In the genomic region with DNA sequence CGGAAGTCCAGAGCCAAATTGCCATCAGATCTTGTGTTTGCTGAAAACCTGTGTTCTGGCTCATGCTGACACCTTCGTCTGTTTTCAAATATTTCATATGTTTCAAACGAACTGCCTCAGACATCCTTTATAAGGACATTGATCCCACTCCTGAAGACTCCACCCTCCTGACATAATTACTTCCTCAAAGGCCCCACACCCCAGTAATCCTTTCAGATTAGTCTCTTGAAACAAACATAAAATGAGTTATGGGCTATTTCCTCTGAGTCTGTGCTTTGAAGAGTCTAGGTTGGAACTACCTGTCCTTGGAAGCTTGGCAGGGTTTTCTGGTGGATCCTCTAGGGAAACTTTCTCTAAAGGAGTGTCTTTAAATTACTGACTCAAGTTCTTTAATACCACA, we compare ENCODE assay signal across 27 mouse cellular contexts. TPM values are rescaled to one million over a fixed set of nuclear protein-coding genes. Genes with fewer than 3 reads are reported as not detected.
"Had no signal": no experiment of that assay in that cellular context is flagged by ENCODE, and none has a peak within 500 bp of the region (broad histone marks: within the 10 kb centered on the region; RNA-seq: fewer than 3 reads in every experiment).

No protein-coding gene starts in this region.

- DNase-seq: gastrocnemius, adult 2 months; gastrocnemius, postnatal 10 days; gastrocnemius, postnatal 25 days; heart, adult 11 months; heart, adult 2 months; heart, postnatal 14 days; heart, postnatal 36 days; kidney, adult 18-20 months; kidney, adult 8-10 months; kidney, postnatal 10 days; kidney, postnatal 25 days; kidney, postnatal 4 days; layer of hippocampus, adult 9-11 months; layer of hippocampus, postnatal 36 days; liver; liver, embryonic 13.5 days had no signal

- H3K4me3 ChIP-seq: gastrocnemius, adult 2 months; heart, adult 2 months; heart, embryonic 13.5 days; heart, embryonic 15.5 days; hindbrain, embryonic 13.5 days; hindbrain, embryonic 15.5 days; limb, embryonic 10.5 days; limb, embryonic 12.5 days; liver, embryonic 13.5 days; liver, embryonic 15.5 days had no signal

- ATAC-seq: hindbrain, postnatal 0 days had no signal

- H3K27me3 ChIP-seq: heart, embryonic 13.5 days; heart, embryonic 15.5 days; hindbrain, embryonic 13.5 days; hindbrain, embryonic 15.5 days; limb, embryonic 12.5 days; liver, embryonic 13.5 days; liver, embryonic 15.5 days had no signal

- H3K9me3 ChIP-seq: heart, embryonic 13.5 days; heart, embryonic 15.5 days; hindbrain, embryonic 13.5 days; hindbrain, embryonic 15.5 days; limb, embryonic 10.5 days; limb, embryonic 12.5 days; liver, embryonic 13.5 days; liver, embryonic 15.5 days had no signal

- H3K4me1 ChIP-seq: heart, embryonic 15.5 days; hindbrain, embryonic 13.5 days; hindbrain, embryonic 15.5 days; limb, embryonic 10.5 days; limb, embryonic 12.5 days; liver, embryonic 13.5 days; liver, embryonic 15.5 days had no signal

- H3K9ac ChIP-seq: heart, embryonic 13.5 days; heart, embryonic 15.5 days; hindbrain, embryonic 13.5 days; hindbrain, embryonic 15.5 days; limb, embryonic 12.5 days; liver, embryonic 13.5 days; liver, embryonic 15.5 days had no signal

- H3K4me2 ChIP-seq: heart, embryonic 11.5 days; heart, embryonic 13.5 days; heart, embryonic 15.5 days; hindbrain, embryonic 13.5 days; hindbrain, embryonic 15.5 days; limb, embryonic 12.5 days; liver, embryonic 11.5 days; liver, embryonic 13.5 days; liver, embryonic 15.5 days had no signal

- H3K36me3 ChIP-seq: heart, embryonic 13.5 days; heart, embryonic 15.5 days; hindbrain, embryonic 13.5 days; hindbrain, embryonic 15.5 days; limb, embryonic 10.5 days; limb, embryonic 12.5 days; liver, embryonic 13.5 days; liver, embryonic 15.5 days had no signal

- H3K27ac ChIP-seq: gastrocnemius, adult 2 months; heart, adult 2 months; heart, embryonic 13.5 days; heart, embryonic 15.5 days; hindbrain, embryonic 13.5 days; hindbrain, embryonic 15.5 days; hindbrain, postnatal 0 days; limb, embryonic 10.5 days; limb, embryonic 12.5 days; liver, embryonic 13.5 days; liver, embryonic 15.5 days had no signal

RNA-seq across cellular contexts. Expression of a gene that starts 53.2 kb away (rescaled TPM):
- total RNA-seq: hematopoietic stem cell, adult 5-6 weeks had no signal
- polyA plus RNA-seq: liver, embryonic 13.5 days had no signal
